Mouse (Mus musculus) spleen, postnatal 36 days (tissue): ENCODE results near the gene Ehmt1.

Experiments used
- DNase-seq, 2 experiments: peaks; one replicate each; pipeline ENCODE4 v3.0.0; 2022; ENCODE audit warnings: low spot score in 2 of 2, mixed read lengths in 1 of 2

Gene Ehmt1

GRCm38 (mm10) chr2:24918930-24919838 lies at the start of gene Ehmt1:
Gene Ehmt1 (minus strand): TSS chr2:24919614.
- DNase-seq = peak; percentile 94 to 95

DNA sequence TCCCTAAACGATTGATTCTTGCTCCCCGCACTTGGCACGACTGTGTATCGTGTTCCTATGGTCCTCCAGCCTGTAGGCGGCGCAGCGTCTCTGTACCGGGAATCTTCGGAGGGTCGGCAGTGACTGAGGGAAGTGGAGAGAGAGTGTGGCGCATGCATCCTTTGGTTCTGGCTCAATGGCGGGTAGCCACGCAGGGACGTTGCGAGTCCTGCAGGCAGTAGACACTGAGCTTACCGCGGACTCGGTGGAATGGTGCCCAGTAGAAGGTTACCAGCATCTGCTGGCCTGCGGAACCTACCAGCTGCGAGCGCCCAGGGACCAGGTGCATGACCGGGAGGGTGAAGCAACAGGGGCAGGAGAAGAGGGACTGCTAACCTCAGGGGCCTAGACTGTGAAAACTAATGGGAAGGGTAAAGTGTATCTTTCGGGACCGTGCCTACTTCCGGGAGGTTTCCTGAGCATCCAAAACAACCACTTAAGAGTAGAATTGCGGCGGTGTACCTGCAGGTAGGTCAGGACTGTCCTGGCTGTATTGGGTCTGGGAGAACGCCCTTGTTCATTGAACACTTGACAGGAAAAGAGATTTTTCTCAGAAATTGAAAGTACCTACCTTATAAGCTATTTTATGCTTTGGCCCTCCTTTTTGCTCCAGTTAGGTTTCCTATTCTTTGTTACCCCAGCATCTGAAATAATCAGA lies 43.0 kb upstream of the Ehmt1 start, which contains the start of gene Dph7:
TSS of gene Dph7 (plus strand) at position 97 of the 697 bp plus-strand sequence.
- DNase-seq = peak; percentile 80 to 87

DNA sequence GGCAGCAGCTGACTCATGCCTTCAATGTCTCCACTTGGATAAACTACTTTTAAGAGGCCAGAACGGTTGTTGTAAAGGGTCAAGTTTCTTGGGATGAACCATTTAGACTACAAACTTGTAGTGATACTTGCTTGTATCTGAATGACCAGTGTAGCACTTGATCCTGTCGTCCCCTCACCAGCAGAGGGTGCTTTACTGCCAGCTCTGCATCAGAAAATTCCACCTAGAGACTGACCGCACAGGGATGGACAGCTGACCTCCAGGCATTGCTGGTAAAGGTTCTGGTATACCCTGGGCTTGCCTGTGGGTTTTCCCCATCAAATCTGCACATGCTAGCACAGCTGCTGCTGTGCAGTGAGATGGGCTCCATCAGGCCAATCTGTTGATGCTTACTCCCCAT lies 41.5 kb upstream of the Ehmt1 start:
- DNase-seq = no peak

- no peak for DNase-seq
Measured at GRCm38 (mm10) chr2:24952537-24953055, 33.2 kb upstream of the Ehmt1 start.

DNA sequence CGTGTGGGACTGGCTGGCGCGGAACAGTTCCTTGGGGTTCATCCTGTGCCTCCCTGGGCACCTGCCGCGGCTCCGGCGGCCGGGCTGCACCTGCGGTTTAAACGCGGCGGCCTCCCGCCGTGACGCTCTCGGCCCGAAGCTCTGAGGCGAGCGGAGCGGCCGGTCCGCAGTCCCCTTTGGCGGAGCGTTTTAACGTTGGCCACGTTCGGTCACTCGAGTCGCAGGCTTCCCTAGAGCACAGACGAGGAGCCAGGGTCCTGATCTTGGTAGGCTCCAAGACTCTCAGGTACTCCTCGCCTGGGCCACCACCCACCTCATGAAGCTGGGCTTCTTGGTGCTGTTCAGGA lies 30.7 kb upstream of the Ehmt1 start:
- DNase-seq = no peak

GRCm38 (mm10) chr2:24949421-24950188 lies 30.2 kb upstream of the Ehmt1 start, which contains the start of gene Zmynd19:
Gene Zmynd19 (plus strand): TSS chr2:24949792.
- DNase-seq = peak; percentile 96 to 97

GRCm38 (mm10) chr2:24944304-24944703 lies 24.9 kb upstream of the Ehmt1 start:
- DNase-seq = peak; percentile 45 to 47

DNA sequence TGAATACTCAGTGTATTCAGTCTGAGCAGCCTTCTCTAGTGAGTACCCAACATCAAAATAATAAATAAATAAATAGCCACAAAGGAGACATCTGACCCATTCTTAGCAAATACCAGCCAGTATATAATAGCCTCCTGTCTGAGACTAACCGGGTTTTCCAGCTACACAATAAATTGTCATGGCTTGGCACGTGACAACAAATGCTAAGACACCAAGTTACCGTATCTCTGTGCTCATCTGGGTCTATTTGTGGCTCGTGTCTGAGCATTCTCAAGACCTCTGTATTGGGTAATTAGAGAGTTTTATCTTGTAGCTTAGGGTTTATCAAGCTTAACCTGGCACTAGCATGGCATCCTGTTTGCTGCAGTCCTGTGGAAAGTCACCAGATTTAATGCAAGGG lies 22.7 kb upstream of the Ehmt1 start:
- DNase-seq = no peak

DNA sequence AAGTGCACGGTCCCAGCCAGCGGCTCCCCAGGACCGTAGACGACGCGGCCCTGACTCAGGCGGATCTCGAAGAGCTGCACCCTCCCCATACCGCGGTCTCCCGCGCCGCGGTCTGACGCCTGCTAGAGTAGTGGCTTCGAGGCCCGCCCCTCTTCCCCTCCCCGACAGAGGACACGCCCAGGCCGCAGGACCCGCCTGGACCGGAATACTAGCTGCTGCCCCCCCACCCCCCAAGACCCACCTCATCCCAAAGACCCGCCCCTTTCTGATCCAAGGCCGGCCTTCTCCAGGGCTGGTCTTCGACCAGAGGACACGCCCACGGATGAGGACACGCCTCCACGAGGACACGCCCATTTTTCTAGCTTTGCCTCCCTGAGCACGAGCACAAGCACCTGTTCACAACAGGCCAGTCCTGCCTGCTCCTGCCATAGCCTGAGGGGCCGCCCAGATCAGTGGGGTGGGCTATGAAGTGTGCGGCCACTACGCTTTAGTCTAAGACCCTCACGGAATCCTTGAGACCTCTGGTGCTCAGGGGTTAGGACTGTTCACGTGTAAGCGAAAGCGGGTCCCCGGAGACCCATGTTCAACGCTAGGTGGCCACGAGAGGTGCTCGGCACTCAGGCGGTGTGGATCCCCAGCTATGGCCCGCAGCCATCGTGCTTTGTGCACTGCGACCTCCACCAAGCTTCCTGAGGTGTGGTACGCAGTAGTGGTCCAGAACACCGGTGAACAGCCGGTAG lies 15.8 kb upstream of the Ehmt1 start, which contains the start of gene Arrdc1:
TSS of gene Arrdc1 (minus strand) at position 196 of the 740 bp plus-strand sequence.
- peak; percentile 96 to 97 for DNase-seq

DNA sequence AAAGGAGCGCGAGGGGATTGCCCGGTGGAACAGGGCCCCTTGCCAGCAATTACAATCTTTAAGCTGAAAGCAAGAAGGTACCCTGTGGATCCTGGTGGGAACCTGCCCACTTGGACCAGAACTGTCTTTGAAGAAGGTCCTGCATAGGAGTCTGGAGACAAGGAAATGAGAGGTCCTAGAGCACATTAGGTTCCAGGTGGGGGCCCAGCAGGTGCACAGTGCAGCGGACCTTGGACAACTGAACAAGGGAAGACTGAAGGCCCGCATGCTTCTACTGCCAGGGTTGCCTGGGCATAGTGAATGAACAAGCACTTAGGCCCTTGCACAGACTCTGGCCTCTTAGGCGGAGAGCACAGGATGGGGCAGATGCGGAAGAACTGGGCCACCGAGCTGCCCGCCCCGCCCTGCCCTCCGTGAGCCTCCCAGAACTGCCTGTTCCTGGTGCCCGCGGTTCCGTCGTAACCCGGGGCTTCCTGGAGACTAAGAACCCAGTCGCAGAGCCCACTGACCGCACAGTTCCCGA lies 15.1 kb upstream of the Ehmt1 start:
- DNase-seq = peak; percentile 65 to 67

DNA sequence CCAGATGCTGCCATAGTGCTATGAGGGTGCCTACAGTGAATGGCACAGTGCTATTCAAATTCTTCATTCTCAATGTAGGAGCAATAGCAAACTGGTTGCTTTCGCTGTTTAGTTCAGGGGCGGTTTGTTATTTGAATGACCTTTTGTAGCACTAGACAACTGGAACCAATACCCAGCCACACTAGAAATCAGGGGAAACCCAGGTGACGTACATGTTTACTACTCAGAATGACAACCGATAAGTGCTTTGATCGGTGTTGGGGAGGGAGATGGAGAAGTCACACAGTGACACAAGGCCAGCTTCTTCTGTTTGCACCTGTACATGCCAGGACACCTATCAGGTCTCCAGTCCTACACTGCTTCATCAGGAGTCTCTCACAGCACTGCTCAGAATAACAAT lies 10.2 kb upstream of the Ehmt1 start:
- DNase-seq = no peak

GRCm38 (mm10) chr2:24929119-24929518 lies 9.7 kb upstream of the Ehmt1 start:
- no peak for DNase-seq

GRCm38 (mm10) chr2:24927810-24928479 lies 8.5 kb upstream of the Ehmt1 start:
- DNase-seq = no peak

DNA sequence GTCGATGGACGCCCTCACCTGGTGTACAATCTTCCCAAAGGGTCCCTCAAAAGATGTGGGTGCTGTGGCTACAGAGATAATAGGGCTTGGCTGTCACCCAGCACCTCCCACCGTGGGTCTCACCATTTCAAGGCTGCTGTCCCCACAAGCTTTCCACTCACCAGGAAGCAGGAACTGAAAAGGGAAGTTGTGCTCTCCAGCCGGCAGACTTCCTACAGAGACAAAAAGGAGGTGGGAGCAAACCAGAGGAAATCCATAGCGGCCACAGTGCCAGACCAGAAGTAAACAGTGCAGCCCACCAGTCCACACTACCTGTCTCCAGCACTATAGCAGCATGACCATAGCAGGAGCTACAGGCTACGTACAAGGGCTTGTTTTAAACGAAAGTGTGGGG lies 7.5 kb upstream of the Ehmt1 start:
- DNase-seq = no peak

- no peak for DNase-seq
Measured at GRCm38 (mm10) chr2:24926345-24926964, 7.0 kb upstream of the Ehmt1 start.

- DNase-seq = no peak
Measured at GRCm38 (mm10) chr2:24925284-24925683, 5.9 kb upstream of the Ehmt1 start.

- peak in 1 of 2 experiments; percentile 7 for DNase-seq
Measured at GRCm38 (mm10) chr2:24923561-24923960, 4.1 kb upstream of the Ehmt1 start.

DNA sequence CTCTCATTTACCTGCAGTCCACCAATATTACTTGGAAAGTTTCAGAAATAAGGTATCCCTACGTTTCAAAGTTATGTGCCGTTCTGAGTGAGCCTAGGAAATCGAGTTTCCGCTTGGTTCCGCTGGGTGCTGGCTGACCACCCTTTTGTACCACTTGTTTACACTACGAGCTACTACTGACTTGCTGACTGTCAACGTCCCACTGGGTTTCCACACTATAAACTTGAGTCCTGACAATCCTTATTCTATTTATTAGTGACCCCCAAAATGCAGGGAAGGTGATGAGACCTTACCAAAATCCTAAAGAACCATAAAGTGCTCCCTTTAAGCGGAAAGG lies 393 bp upstream of the Ehmt1 start:
- no peak for DNase-seq

DNA sequence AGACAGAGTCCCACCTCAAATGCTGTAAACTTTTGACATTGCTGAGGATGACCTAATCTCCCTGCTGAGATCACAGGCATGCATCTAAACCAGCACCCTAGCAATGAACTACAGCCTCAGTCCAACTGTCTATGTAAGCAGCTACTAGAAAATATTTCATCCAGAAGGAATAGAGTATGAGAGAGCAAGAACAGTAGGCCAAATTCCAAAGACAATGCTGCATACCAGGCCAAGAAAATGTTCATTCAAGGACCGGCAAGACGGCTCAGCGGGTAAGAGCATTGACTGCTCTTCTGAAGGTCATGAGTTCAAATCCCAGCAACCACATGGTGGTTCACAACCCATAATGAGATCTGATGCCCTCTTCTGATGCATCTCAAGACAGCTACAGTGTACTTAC lies 4.7 kb downstream of the Ehmt1 start:
- no peak for DNase-seq

- DNase-seq = no peak
Measured at GRCm38 (mm10) chr2:24912589-24912988, 6.8 kb downstream of the Ehmt1 start.
